9 mouse cellular contexts compared by ENCODE assay signal in genomic region chr11:32591921-32592850, GRCm38 (mm10). TPM values are rescaled to one million over a fixed set of nuclear protein-coding genes. Genes with fewer than 3 reads are reported as not detected.
DNase-seq lines count a peak whose midpoint lies in the region; ATAC-seq and TF ChIP-seq lines count a peak whose summit lies in the region.
"Had no signal": no experiment of that assay in that cellular context is flagged by ENCODE, and none has a peak within 500 bp of the region (broad histone marks: within the 10 kb centered on the region; RNA-seq: fewer than 3 reads in every experiment).

No protein-coding gene starts in this region.

- H3K4me1 ChIP-seq in forebrain, embryonic 13.5 days, result peaks cover 11% of the 10 kb centered on the region; the same call in 1 of the 2 replicates
- peaks cover 4% of the 10 kb centered on the region; the same call in 1 of the 2 replicates for H3K4me1 ChIP-seq in forebrain, embryonic 12.5 days
- no peaks in the 10 kb centered on the region for H3K4me1 ChIP-seq in lung, postnatal 0 days (ENCODE audit: insufficient read depth, low read depth, low read length)
- H3K4me1 ChIP-seq: lung, embryonic 15.5 days had no signal

- ATAC-seq in forebrain, embryonic 13.5 days, result peak; percentile 64; the same call in 1 of the 2 replicates
- no peak for ATAC-seq in forebrain, embryonic 12.5 days (ENCODE audit: low FRiP score)
- ATAC-seq in lung, postnatal 0 days, result no peak

- no peak overlapping the region for H3K4me2 ChIP-seq in forebrain, embryonic 13.5 days
- no peak overlapping the region for H3K4me2 ChIP-seq in forebrain, embryonic 12.5 days
- H3K4me2 ChIP-seq in lung, postnatal 0 days (replicated peaks; ENCODE audit: low read depth, low read length), result no peak overlapping the region
- H3K4me2 ChIP-seq: lung, embryonic 15.5 days had no signal

- no peak overlapping the region for H3K4me3 ChIP-seq in forebrain, embryonic 13.5 days
- no peak overlapping the region for H3K4me3 ChIP-seq in forebrain, embryonic 12.5 days (replicated peaks)
- no peak overlapping the region for H3K4me3 ChIP-seq in lung, postnatal 0 days (ENCODE audit: low read depth, low read length)
- H3K4me3 ChIP-seq: lung, embryonic 15.5 days had no signal

- WGBS in forebrain, embryonic 13.5 days, result 67% methylated on average over 12 of the region's 12 CpGs
- 73% methylated on average over 12 of the region's 12 CpGs for WGBS in forebrain, embryonic 12.5 days
- 71% methylated on average over 12 of the region's 12 CpGs for WGBS in lung, postnatal 0 days

- H3K9ac ChIP-seq in forebrain, embryonic 13.5 days, result no peak overlapping the region
- no peak overlapping the region for H3K9ac ChIP-seq in forebrain, embryonic 12.5 days
- H3K9ac ChIP-seq in lung, postnatal 0 days (replicated peaks; ENCODE audit: low read depth), result no peak overlapping the region
- H3K9ac ChIP-seq: lung, embryonic 15.5 days had no signal

- peak overlapping the region; percentile 19 for H3K27ac ChIP-seq in forebrain, embryonic 13.5 days
- no peak overlapping the region for H3K27ac ChIP-seq in forebrain, embryonic 12.5 days
- H3K27ac ChIP-seq in lung, postnatal 0 days (ENCODE audit: low read length), result no peak overlapping the region
- H3K27ac ChIP-seq: lung, embryonic 15.5 days had no signal

- no peaks in the 10 kb centered on the region for H3K36me3 ChIP-seq in forebrain, embryonic 13.5 days (ENCODE audit: poor library complexity, severe bottlenecking)
- H3K36me3 ChIP-seq in forebrain, embryonic 12.5 days (replicated peaks), result 0 out of 2 replicates have a peak, but pooled peaks cover 3% of the 10 kb centered on the region
- H3K36me3 ChIP-seq in lung, postnatal 0 days (ENCODE audit: insufficient read depth, low read length), result no peaks in the 10 kb centered on the region
- H3K36me3 ChIP-seq: lung, embryonic 15.5 days had no signal

- peak; percentile 17 for DNase-seq in lung, postnatal 0 days (ENCODE audit: low spot score)
- no peak for DNase-seq in lung, postnatal 4 days
- DNase-seq in cerebellum, adult 18-20 months, result peak; percentile 86 to 93
- peak; percentile 38 for DNase-seq in lung, postnatal 36 days
- no peak for DNase-seq in heart, postnatal 4 days
- DNase-seq in c-Kit-positive CD71-positive TER-119-positive erythroid progenitor cells, embryonic 14.5 days (ENCODE audit: low spot score), result no peak

- H3K27me3 ChIP-seq in forebrain, embryonic 13.5 days, result no peaks in the 10 kb centered on the region
- no peaks in the 10 kb centered on the region for H3K27me3 ChIP-seq in forebrain, embryonic 12.5 days
- H3K27me3 ChIP-seq in lung, postnatal 0 days (replicated peaks; ENCODE audit: insufficient read depth, low read length), result no peaks in the 10 kb centered on the region
- H3K27me3 ChIP-seq: lung, embryonic 15.5 days had no signal

- H3K9me3 ChIP-seq in forebrain, embryonic 13.5 days (replicated peaks), result no peaks in the 10 kb centered on the region
- H3K9me3 ChIP-seq in forebrain, embryonic 12.5 days, result no peaks in the 10 kb centered on the region
- no peaks in the 10 kb centered on the region for H3K9me3 ChIP-seq in lung, postnatal 0 days (ENCODE audit: low read length)
- H3K9me3 ChIP-seq: lung, embryonic 15.5 days had no signal

- no peak for TF ChIP-seq EP300 in lung, postnatal 0 days (IDR thresholded peaks at IDR 0.05)

- peak; percentile 61 for TF ChIP-seq CTCF in lung, postnatal 0 days (IDR thresholded peaks at IDR 0.05)

RNA-seq across cellular contexts. Expression of gene Fbxw11, which starts 50.3 kb away (rescaled TPM):
- polyA plus RNA-seq in forebrain, embryonic 13.5 days (2015; fragmentation: Nextera tagmentation; extraction: Ambion mirVana), result 99.2 and 108 TPM in 2 replicates
- polyA plus RNA-seq in forebrain, embryonic 12.5 days (2016; fragmentation: Nextera tagmentation; extraction: Ambion mirVana), result 111 and 114 TPM in 2 replicates
- polyA plus RNA-seq in lung, postnatal 0 days (2015; fragmentation: Nextera tagmentation; extraction: Ambion mirVana), result 46.6 and 54.2 TPM in 2 replicates
- total RNA-seq in heart, postnatal 4 days (2021), result 10 to 100 TPM; 77.1 to 77.3 TPM

RNA-seq across cellular contexts. Expression of gene Stk10, which starts 59.1 kb away (rescaled TPM):
- polyA plus RNA-seq in forebrain, embryonic 13.5 days (2015; fragmentation: Nextera tagmentation; extraction: Ambion mirVana), result 1.3 TPM in 2 replicates
- 2.3 and 2.4 TPM in 2 replicates for polyA plus RNA-seq in forebrain, embryonic 12.5 days (2016; fragmentation: Nextera tagmentation; extraction: Ambion mirVana)
- polyA plus RNA-seq in lung, postnatal 0 days (2015; fragmentation: Nextera tagmentation; extraction: Ambion mirVana), result 1.9 and 2.4 TPM in 2 replicates
- total RNA-seq in heart, postnatal 4 days (2021), result 10 to 100 TPM; 11.8 to 12.7 TPM

Comparison
In these comparisons a context has a peak if more than half of its experiments do, and no peak if none do; other contexts are left out.
1. DNase-seq: peak in lung, postnatal 0 days (single experiment), cerebellum, adult 18-20 months (2 of 2) and lung, postnatal 36 days (single experiment); none in lung, postnatal 4 days (0 of 2), heart, postnatal 4 days (single experiment) and c-Kit-positive CD71-positive TER-119-positive erythroid progenitor cells, embryonic 14.5 days (single experiment).